Mouse (Mus musculus): ENCODE data around the gene Slc25a22.
A peak's percentile ranks its signal among the peaks of the same experiment; 100 is the strongest.

The Slc25a22 gene

GRCm38 (mm10) chr7:141436523-141436892 lies 1.2 kb downstream of the Slc25a22 start:
- no peak for DNase-seq (ENCODE audit: low read depth in 2 of 2, low spot score in 2 of 2)

- DNase-seq (ENCODE audit: low read depth in 2 of 2, low spot score in 2 of 2) = no peak
Observed at GRCm38 (mm10) chr7:141435856-141436522, 1.7 kb downstream of the Slc25a22 start.

GRCm38 (mm10) chr7:141435129-141435855 lies 2.4 kb downstream of the Slc25a22 start:
- peak in 1 of 2 experiments; percentile 49 for DNase-seq (ENCODE audit: low read depth in 2 of 2, low spot score in 2 of 2)

DNA sequence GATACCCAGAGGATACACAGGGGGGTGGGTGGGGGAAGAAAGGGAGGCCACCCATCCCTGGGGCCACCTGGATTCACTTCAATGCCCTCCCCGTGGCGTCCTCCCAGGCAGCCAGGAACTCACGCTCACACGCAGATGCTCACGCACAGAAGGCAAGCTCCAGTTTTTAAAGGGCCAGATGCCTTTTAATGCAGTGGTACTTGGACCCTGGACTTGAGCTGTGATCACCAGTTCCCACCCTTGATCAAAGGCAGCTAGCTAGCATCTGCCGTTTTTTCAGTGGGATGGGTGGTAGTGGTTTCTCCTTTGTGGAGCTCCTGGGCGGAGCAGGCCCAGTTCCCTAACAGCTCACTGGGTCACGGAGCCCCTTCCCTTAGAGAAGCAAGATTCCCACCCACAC lies 3.2 kb downstream of the Slc25a22 start:
- DNase-seq (ENCODE audit: low read depth in 2 of 2, low spot score in 2 of 2) = no peak

- DNase-seq (ENCODE audit: low read depth in 2 of 2, low spot score in 2 of 2) = no peak
Observed at GRCm38 (mm10) chr7:141433517-141434400, 3.9 kb downstream of the Slc25a22 start.

GRCm38 (mm10) chr7:141432741-141433516 lies 4.8 kb downstream of the Slc25a22 start:
- DNase-seq (ENCODE audit: low read depth in 2 of 2, low spot score in 2 of 2) = no peak

GRCm38 (mm10) chr7:141432186-141432611 lies 5.5 kb downstream of the Slc25a22 start:
- no peak for DNase-seq (ENCODE audit: low read depth in 2 of 2, low spot score in 2 of 2)

GRCm38 (mm10) chr7:141431434-141432185 lies 6.1 kb downstream of the Slc25a22 start:
- DNase-seq (ENCODE audit: low read depth in 2 of 2, low spot score in 2 of 2) = no peak

GRCm38 (mm10) chr7:141430585-141431240 lies 7.0 kb downstream of the Slc25a22 start:
- DNase-seq (ENCODE audit: low read depth in 2 of 2, low spot score in 2 of 2) = no peak

- no peak for DNase-seq (ENCODE audit: low read depth in 2 of 2, low spot score in 2 of 2)
Observed at GRCm38 (mm10) chr7:141429840-141430584, 7.7 kb downstream of the Slc25a22 start.

GRCm38 (mm10) chr7:141429310-141429709 lies 8.4 kb downstream of the Slc25a22 start, which contains the start of gene Cend1:
Gene Cend1, minus strand, starts transcription at chr7:141429491.
- no peak for DNase-seq (ENCODE audit: low read depth in 2 of 2, low spot score in 2 of 2)

DNA sequence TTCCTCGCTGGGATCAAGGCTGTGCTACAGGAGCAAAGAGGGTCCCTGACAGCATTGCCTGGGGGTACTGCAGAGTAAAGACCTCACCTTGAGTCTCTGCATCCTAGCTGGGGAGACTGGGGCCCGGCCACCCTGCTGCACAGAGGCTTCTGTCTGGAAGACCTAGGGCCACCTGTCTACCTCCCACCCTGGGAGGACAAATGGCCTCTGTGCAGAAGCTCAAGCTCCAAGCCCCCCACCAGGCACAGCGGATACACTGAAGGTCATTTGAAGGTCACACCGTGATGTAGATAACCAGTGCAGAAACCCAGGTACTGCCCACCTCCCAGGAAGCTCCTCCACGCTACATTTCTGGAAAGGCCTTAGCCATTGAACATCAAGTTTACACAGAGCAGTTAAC lies 9.0 kb downstream of the Slc25a22 start:
- no peak for DNase-seq (ENCODE audit: low read depth in 2 of 2, low spot score in 2 of 2)

DNA sequence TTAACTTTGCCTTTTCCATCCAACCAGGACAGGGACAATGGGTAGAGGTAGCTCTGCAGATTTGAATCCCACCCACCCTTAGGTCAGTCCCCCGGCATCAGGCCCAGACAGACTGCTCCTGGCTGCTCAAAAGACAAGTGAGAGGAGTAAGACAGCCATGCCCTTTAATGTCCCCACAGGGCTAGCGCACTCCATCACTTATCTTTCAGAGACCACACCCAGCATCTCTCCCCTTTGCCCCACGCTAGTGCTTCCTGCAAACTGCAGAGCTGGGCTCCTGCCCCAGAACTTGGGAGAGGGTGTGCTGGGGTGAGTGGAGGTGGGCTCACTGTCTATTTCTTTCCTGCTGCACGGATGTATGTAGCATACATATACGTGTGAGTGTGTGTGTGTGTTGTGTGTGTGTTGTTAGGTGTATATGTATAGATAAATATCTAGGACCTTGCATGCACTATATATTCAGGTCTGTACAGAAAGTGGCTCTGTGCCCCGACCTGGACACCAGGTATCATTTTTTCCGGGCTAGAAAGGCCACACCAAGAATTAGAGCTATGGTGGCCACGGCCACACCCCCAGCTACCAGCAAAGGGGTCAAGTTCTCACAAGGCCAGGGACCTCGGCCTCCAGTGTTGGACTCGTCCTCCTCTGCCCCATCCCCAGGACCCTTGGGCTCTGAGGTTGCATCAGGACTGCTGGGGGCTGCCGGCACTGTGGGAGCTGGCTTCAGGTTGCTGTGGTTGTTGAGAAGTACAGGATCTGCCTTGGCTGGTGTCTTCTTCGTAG lies 10.6 kb downstream of the Slc25a22 start:
- DNase-seq (ENCODE audit: low read depth in 2 of 2, low spot score in 2 of 2) = no peak

DNA sequence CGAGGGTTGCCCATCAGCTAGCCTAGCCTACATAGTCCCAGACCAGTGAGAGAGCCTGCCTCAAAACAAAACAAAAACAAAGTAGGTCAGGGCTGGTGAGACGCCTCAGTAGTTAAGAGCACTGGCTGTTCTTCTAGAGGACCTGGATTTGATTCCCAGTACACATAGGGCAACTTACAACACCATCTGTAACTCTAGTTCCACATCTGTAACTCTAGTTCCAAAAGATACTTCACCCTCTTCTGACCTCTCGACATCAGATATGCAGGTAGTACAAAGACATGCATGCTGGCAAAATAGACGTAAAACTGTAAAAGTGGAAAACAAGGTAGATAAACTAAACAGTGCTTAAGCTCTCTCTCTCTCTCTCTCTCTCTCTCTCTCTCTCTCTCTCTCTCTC lies 13.9 kb downstream of the Slc25a22 start:
- no peak for DNase-seq (ENCODE audit: low read depth in 2 of 2, low spot score in 2 of 2)

GRCm38 (mm10) chr7:141420030-141420702 lies 17.5 kb downstream of the Slc25a22 start:
- DNase-seq (ENCODE audit: low read depth in 2 of 2, low spot score in 2 of 2) = no peak

- no peak for DNase-seq (ENCODE audit: low read depth in 2 of 2, low spot score in 2 of 2)
Observed at GRCm38 (mm10) chr7:141418970-141419369, 18.7 kb downstream of the Slc25a22 start.

Measured in CD8-positive naive resting alpha-beta T cell, adult 2 months (primary cell).